Mouse (Mus musculus): ENCODE data around the gene Ddx42. TPM values are rescaled to one million over a fixed set of nuclear protein-coding genes. Genes with fewer than 3 reads are reported as not detected.
"Not testable (repeated sequence)": the region's sequence is repeated elsewhere in the genome, so short reads cannot be mapped to it uniquely, and the experiment has no call there.

Ddx42 gene
- total and polyA plus RNA-seq, 3 experiments, result 9.2 to 51.0 (median 46.6) TPM

DNA sequence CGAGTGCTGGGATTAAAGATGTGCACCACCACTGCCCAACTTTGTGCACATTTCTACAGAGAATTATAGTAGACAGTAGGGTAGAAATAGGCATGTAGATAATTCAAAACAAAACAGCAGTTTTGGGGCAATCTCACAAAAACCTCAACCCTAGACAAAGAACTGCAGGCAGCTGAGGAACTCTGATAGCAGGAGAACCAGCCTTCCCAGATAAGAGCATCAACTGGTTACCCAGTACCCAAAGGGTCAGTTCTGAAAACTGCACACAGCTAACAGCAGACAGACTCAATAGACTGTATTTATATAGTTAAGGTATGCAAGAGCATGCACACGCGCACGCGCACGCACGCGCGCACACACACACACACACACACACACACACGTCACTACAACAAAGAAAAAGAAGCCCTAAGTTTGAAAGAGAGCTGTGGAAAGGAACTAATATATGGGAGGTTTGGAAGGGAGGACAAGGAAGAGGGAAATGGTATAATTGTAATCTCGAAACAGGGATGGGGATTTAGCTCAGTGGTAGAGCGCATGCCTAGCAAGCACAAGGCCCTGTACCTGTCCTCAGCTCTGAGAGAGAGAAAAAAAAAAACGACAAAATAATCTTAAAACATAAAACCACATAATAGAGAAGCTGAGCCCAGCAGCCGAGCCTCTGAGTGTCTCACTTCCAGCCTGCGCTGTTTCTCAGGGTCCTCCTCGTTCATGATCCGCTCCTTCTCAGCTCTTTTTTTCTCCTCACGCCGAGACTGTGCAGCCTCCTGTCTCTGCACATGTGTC, 15.2 kb upstream of the Ddx42 start:
- DNase-seq, result no peak

DNA sequence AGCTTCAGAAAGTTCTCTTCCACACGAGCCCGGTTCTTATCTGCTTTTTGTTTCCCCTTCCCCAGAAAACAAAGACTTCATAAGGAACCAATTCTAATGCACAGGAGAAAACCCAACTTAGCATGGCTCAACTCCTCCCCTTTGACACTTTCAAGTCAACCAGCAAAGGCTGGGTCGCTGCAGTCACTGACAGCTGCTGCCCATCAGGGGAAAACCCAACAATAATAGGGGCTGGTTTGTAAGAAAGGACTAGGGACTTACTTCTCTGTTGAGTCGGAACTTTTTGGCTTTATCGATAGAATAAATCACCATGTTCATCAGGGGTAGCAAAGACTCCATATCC, 14.6 kb upstream of the Ddx42 start, which contains the start of gene Strada:
Gene Strada, minus strand, starts transcription at position 46 of the 343 bp plus-strand sequence.
- no peak for DNase-seq

- no peak for DNase-seq
Measured at GRCm38 (mm10) chr11:106212771-106213170, 4.0 kb upstream of the Ddx42 start.

- no peak for DNase-seq
Measured at GRCm38 (mm10) chr11:106214856-106215255, 1.9 kb upstream of the Ddx42 start.

GRCm38 (mm10) chr11:106215450-106215859, 1.3 kb upstream of the Ddx42 start:
- DNase-seq, result no peak

GRCm38 (mm10) chr11:106215927-106216729, 598 bp upstream of the Ddx42 start, which contains the start of gene Ccdc47:
Gene Ccdc47 (minus strand): TSS chr11:106216344.
- peak; percentile 96 for DNase-seq

DNA sequence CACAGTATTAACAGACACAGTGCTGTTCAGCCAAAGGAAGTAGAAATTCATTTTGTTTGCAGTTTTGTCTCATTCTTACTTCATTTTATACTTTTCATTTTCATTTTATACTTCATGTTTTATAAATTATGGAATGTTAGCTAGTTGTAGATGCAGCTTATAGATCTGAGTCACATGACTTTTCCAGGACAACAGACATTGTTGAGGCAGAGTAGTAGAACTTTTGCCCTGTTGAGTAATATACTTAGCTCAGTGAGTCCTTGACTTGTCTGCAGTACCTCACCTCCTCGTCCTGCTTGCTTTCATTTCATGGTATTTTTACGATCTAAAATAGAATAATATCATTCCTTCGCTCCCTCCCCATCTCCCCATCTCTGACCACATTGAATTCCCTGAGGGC, 3.9 kb downstream of the Ddx42 start:
- DNase-seq, result no peak

DNA sequence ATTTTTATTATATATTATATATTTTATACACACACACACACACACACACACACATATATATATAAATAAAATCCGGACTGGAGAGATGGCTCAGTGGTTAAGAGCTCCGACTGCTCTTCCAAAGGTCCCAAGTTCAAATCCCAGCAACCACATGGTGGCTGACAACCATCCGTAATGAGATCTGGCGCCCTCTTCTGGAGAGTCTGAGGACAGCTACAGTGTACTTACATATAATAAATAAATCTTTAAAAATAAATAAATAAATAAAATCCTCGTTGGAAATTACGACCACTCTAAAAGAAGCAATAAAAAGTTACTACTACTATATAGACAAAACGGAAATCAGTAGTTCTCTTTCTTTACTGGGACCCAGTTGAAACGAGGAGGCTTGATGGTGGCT, 17.3 kb downstream of the Ddx42 start:
- not testable (repeated sequence) for DNase-seq

DNA sequence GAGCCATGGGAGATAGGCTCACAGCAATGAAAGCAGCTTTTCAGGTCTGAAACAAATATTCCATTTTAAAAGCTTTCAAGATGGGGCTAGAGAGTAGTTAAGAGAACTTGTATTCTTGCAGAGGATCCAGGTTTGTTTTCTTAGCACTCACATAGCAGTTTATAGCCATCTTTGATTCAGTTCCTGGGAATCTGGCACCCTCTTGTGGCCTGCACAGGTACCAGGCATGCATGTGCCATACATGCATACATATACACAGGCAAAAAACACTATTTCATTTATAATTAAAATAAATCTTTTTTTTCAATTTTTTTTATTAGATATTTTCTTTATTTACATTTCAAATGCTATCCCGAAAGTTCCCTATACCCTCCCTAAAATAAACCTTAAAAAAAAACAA, 30.1 kb downstream of the Ddx42 start:
- no peak for DNase-seq

GRCm38 (mm10) chr11:106249326-106249725, 32.6 kb downstream of the Ddx42 start:
- DNase-seq, result no peak

GRCm38 (mm10) chr11:106254767-106255166, 38.0 kb downstream of the Ddx42 start:
- DNase-seq, result peak; percentile 14

- DNase-seq, result peak; percentile 47
Measured at GRCm38 (mm10) chr11:106255174-106255573, 38.4 kb downstream of the Ddx42 start.

DNA sequence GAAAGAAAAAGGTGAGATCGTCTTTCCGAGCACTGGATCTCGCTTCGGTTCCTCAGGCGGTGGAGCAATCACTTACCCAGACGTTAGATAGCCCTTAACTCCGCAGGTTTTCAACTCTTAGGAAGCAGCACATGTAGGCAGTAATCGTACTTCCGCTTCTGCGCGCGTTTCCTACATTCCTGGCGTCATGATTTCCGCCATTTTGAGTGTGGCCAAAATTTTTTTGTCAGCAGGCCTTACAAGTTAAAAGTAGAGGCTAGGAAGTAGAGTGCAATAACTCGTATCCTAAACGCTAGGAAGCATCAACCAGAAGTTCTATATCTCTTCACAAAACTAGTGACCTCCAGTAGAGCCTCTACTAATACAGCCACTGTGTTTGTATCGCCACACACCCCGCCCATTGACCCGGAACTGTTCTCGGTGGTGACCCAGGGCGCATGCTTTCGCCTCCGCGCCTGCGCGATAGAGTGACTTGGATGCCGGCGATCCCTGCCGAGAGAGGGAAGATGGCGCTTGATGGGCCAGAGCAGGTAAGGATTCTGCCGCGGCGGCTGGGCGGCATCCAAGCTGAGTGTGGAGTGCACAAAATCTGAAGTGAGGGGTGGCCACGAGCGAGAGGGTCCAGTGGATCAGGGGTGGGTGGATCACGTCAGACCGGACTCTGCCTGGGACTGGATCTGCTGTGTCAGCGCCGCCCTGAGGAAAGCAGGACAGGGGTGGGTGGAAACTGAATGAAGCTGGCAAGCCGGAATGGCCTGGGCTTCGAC, 39.1 kb downstream of the Ddx42 start, which contains the start of the genes Ftsj3 and Psmc5:
Gene Ftsj3, minus strand, starts transcription at position 395 of the 767 bp plus-strand sequence.
Gene Psmc5, plus strand, starts transcription at position 470 of the 767 bp plus-strand sequence.
- peak; percentile 97 for DNase-seq

DNA sequence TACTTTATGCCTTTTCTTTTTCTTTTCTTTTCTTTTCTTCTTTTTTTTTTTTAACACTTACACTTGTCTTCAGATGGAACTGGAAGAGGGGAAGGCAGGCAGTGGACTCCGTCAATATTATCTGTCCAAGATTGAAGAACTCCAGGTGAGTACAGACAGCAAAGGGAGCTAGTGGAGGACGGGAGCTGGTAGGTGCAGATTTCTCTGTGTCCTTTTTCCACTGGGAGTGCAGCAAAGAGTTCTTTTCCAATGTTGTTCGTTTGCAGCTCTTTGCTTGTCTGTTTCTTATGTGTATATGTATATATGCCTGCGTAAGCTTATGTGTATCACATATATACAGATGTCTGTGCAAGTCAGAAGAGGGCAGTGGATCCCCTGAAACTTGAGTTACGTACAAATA, 40.0 kb downstream of the Ddx42 start:
- DNase-seq, result peak; percentile 35

DNA sequence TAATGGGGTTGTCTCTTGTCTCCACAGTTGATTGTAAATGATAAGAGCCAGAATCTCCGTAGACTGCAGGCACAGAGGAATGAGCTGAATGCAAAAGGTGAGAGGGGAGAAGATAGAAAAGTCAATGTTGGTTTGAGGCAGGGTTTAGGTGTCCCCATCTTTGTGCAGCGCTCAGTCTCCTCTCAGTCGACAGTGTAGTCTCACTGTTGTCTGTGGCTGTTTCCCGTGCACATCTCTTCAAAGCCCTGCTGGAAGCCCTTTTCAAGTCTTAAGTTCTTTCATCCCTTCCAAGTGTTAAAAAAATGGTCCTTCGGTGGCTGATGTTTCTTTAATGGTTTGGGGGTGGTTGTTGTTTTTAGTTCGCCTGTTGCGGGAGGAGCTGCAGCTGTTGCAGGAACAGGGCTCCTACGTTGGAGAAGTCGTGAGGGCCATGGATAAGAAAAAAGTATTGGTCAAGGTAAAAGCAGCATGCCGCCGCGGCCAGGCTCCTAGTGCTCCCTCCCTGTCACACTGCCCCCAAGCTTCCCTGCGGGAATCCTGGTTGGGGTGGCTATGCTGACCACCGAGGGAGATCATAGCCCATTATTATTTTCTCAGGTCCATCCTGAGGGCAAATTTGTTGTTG, 44.2 kb downstream of the Ddx42 start:
- DNase-seq, result no peak

- DNase-seq, result no peak
Measured at GRCm38 (mm10) chr11:106263963-106264362, 47.2 kb downstream of the Ddx42 start.

- no peak for DNase-seq
Measured at GRCm38 (mm10) chr11:106264988-106265387, 48.3 kb downstream of the Ddx42 start.

GRCm38 (mm10) chr11:106265570-106265969, 48.8 kb downstream of the Ddx42 start:
- DNase-seq, result no peak

DNA sequence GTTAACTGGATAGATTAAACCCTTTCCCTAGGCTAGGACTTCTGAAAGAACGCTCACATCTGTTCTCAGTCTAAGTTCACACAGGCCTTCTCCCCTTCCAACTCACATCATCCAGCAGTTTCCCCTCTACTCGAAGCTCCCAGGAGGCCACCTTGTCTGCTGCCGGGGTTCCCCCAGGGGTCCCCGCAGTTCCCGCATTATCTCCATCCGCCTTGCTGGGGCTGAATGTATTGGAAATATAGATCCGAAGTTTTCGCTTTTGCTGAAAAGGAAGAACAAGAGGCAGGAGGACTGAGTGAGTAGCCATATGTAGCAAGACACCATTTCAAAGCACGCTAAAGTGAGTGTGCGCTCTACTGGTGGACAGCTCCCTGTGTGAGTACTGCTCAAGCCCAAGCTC, 49.7 kb downstream of the Ddx42 start:
- DNase-seq, result no peak

GRCm38 (mm10) chr11:106267311-106267852, 50.7 kb downstream of the Ddx42 start:
- peak; percentile 80 for DNase-seq

- peak; percentile 32 for DNase-seq
Measured at GRCm38 (mm10) chr11:106267871-106268270, 51.1 kb downstream of the Ddx42 start.

All from adrenal gland, adult 2 months (tissue).